In the genomic region with DNA sequence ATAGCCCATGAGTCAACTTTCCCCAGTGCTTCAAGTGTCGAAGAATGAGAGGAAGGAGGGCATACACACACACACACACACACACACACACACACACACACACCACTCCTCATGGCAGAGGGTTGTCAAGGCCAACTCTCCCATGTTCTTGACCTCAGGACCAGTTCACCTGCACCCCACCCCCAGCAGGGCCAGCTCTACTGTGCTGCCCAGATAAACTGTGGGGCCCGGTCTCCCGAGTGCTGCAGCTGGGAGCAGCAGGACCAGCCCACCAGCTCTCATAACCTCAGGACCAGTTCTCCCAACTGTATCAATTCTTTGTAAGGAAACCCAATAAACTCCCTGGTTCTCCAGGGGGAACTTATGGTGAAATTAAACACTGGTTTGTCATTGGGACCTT, we compare ENCODE assay signal across 15 mouse cellular contexts.
"Had no signal": no experiment of that assay in that cellular context is flagged by ENCODE, and none has a peak within 500 bp of the region (broad histone marks: within the 10 kb centered on the region; RNA-seq: fewer than 3 reads in every experiment).

No protein-coding gene starts in this region.

- H3K36me3 ChIP-seq: limb, embryonic 12.5 days; lung, embryonic 15.5 days; midbrain, embryonic 12.5 days; neural tube, embryonic 13.5 days had no signal

- H3K9ac ChIP-seq: limb, embryonic 12.5 days; lung, embryonic 15.5 days; midbrain, embryonic 12.5 days; neural tube, embryonic 13.5 days had no signal

- H3K4me1 ChIP-seq: limb, embryonic 12.5 days; lung, embryonic 15.5 days; midbrain, embryonic 12.5 days; neural tube, embryonic 13.5 days had no signal

- H3K27me3 ChIP-seq: limb, embryonic 12.5 days; lung, embryonic 15.5 days; midbrain, embryonic 12.5 days; neural tube, embryonic 13.5 days had no signal

- H3K4me2 ChIP-seq: limb, embryonic 12.5 days; lung, embryonic 15.5 days; midbrain, embryonic 12.5 days; neural tube, embryonic 13.5 days had no signal

- ATAC-seq: midbrain, embryonic 16.5 days had no signal

- H3K4me3 ChIP-seq: limb, embryonic 12.5 days; lung, embryonic 15.5 days; midbrain, embryonic 12.5 days; neural tube, embryonic 13.5 days had no signal

- H3K27ac ChIP-seq: kidney, postnatal 0 days; limb, embryonic 12.5 days; lung, embryonic 15.5 days; macrophage; midbrain, embryonic 12.5 days; neural tube, embryonic 13.5 days had no signal

- H3K9me3 ChIP-seq: limb, embryonic 12.5 days; lung, embryonic 15.5 days; midbrain, embryonic 12.5 days; neural tube, embryonic 13.5 days had no signal

- DNase-seq: kidney, adult 11 months; kidney, adult 9 months; kidney, postnatal 36 days; lung, postnatal 14 days; retina, postnatal 1 day; right cerebral cortex, postnatal 25 days; thymus, adult 18-20 months; thymus, postnatal 36 days had no signal
